Mouse (Mus musculus) E14TG2a.4 (cell line): ENCODE measurements around the gene Krt86.
A peak's percentile ranks its signal among the peaks of the same experiment; 100 is the strongest.

Experiments
- H3K27me3 ChIP-seq: 2 replicates; pipeline ENCODE4 v1.6.1; 2014; ENCODE audit warnings: low read length, control low read depth; ENCODE audit not compliant: insufficient read depth
- H3K36me3 ChIP-seq: 2 replicates; pipeline ENCODE4 v1.6.1; 2014; ENCODE audit warnings: low read length, control low read depth; ENCODE audit not compliant: insufficient read depth
- H3K4me1 ChIP-seq: replicated peaks from 2 replicates; pipeline ENCODE4 v1.6.1; 2014; ENCODE audit warnings: low read depth, low read length, control low read depth
- H3K4me3 ChIP-seq: replicated peaks from 2 replicates; pipeline ENCODE4 v1.5.1; 2014; ENCODE audit warnings: mild to moderate bottlenecking, low read length
- H3K9me3 ChIP-seq: 2 replicates; pipeline ENCODE4 v1.6.1; 2014; ENCODE audit warnings: low read length, control low read depth
- CTCF ChIP-seq: conservative IDR thresholded peaks from 2 replicates; pipeline ENCODE4 v1.5.1; 2014; ENCODE audit warnings: low read length
- NANOG ChIP-seq: IDR thresholded peaks from 2 replicates; pipeline ENCODE4 v1.6.1; 2014; ENCODE audit warnings: borderline replicate concordance, low read length, mixed read lengths
- POU5F1 ChIP-seq: IDR thresholded peaks from 2 replicates; pipeline ENCODE4 v1.6.1; 2014; ENCODE audit warnings: low read length, borderline replicate concordance

The Krt86 gene

GRCm38 (mm10) chr15:101472952-101473528, at the start of gene Krt86:
Gene Krt86 (plus strand): TSS chr15:101473478.
- H3K4me3 ChIP-seq, result no peak within 1 kb of the TSS
- H3K4me1 ChIP-seq, result no peaks in the 10 kb centered on the region
- TF ChIP-seq POU5F1, result no peak
- TF ChIP-seq CTCF, result no peak

GRCm38 (mm10) chr15:101424914-101425313, 48.4 kb upstream of the Krt86 start:
- Histone ChIP-seq H3K36me3 (no peaks in the 10 kb centered on the region), H3K4me3 (no peak overlapping the region)
- no peak for TF ChIP-seq NANOG
- no peak for TF ChIP-seq POU5F1
- no peak for TF ChIP-seq CTCF

More at GRCm38 (mm10) chr15:101472952-101473528, at the start of gene Krt86:
- Histone ChIP-seq H3K36me3 (no peaks in the 10 kb centered on the region), H3K9me3 (peaks cover 26% of the 10 kb centered on the region), H3K27me3 (peaks cover 19% of the 10 kb centered on the region)

DNA sequence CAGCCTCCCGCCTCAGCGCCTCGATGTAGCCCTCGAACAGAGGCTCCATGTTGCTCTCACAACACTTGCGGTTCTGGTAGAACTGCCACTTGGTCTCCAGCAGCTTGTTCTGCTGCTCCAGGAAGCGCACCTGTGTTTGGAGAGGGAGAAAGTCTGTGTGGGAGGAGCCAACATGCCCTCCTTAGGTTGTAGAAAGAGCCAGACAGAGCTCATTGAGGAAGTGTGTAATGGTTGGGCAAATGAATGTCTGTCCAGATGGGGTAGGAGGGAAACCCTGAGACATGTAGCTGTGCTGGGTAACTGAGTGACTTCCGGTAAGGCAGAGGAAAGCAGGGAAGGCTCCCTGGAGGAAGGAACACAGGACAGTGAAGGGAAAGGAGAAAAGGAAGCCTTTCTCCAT, 36.7 kb upstream of the Krt86 start:
- TF ChIP-seq NANOG, result no peak
- no peak for TF ChIP-seq POU5F1
- TF ChIP-seq CTCF, result no peak
- Histone ChIP-seq H3K4me3 (no peak overlapping the region), H3K27me3 (peaks cover 61% of the 10 kb centered on the region), H3K9me3 (peaks cover 22% of the 10 kb centered on the region), H3K4me1 (peaks cover 5% of the 10 kb centered on the region; the same call in 1 of the 2 replicates), H3K36me3 (no peaks in the 10 kb centered on the region)

More at GRCm38 (mm10) chr15:101424914-101425313, 48.4 kb upstream of the Krt86 start:
- peaks cover 50% of the 10 kb centered on the region for H3K27me3 ChIP-seq
- H3K4me1 ChIP-seq, result peaks cover 13% of the 10 kb centered on the region
- no peaks in the 10 kb centered on the region for H3K9me3 ChIP-seq

DNA sequence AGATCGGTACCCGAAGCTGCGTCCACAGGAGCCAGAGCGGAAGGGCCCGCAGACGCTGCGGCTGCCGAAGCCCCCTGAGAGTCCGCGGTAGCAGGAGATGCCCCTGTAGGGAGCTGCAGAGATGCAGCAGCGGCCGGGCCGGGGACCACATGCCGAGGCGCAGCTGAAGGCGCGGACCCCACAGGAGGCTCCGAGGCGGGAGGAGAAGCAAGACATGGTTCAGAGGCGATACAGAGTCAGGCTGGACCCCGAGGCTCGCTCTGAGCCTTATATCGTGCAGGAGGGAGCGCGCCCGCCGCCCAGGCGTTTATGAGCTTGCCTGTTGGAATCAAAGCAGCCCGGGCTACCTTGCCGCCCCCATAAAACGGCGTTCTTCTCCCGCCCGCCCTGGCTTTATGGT, 34.7 kb upstream of the Krt86 start, which contains the start of gene Krt87:
Krt87 (minus strand) TSS at position 250 of the 400 bp plus-strand sequence.
- TF ChIP-seq POU5F1 (no peak), CTCF (no peak), NANOG (no peak)
- peaks cover 53% of the 10 kb centered on the region for H3K27me3 ChIP-seq

GRCm38 (mm10) chr15:101440837-101441236, 32.4 kb upstream of the Krt86 start:
- no peak for TF ChIP-seq NANOG
- TF ChIP-seq CTCF, result no peak
- TF ChIP-seq POU5F1, result no peak
- Histone ChIP-seq H3K4me1 (peaks cover 5% of the 10 kb centered on the region; the same call in 1 of the 2 replicates), H3K27me3 (peaks cover 43% of the 10 kb centered on the region), H3K4me3 (no peak overlapping the region), H3K9me3 (no peaks in the 10 kb centered on the region), H3K36me3 (no peaks in the 10 kb centered on the region)

More for the DNA sequence above, 34.7 kb upstream of the Krt86 start, which contains the start of gene Krt87:
- Histone ChIP-seq H3K36me3 (no peaks in the 10 kb centered on the region), H3K9me3 (peaks cover 13% of the 10 kb centered on the region), H3K4me1 (peaks cover 5% of the 10 kb centered on the region; the same call in 1 of the 2 replicates), H3K4me3 (peak within 1 kb of the TSS; percentile 65)

- no peaks in the 10 kb centered on the region for H3K36me3 ChIP-seq
- 0 out of 2 replicates have a peak overlapping the region, but pooled peaks have one; percentile 3 for H3K4me3 ChIP-seq
- no peaks in the 10 kb centered on the region for H3K27me3 ChIP-seq
- TF ChIP-seq CTCF (no peak), NANOG (no peak), POU5F1 (no peak)
- H3K4me1 ChIP-seq, result no peaks in the 10 kb centered on the region
- peaks cover 8% of the 10 kb centered on the region for H3K9me3 ChIP-seq
Observed at GRCm38 (mm10) chr15:101446572-101446971, 26.7 kb upstream of the Krt86 start.

- TF ChIP-seq NANOG (no peak), POU5F1 (no peak), CTCF (no peak)
- Histone ChIP-seq H3K4me3 (0 out of 2 replicates have a peak within 1 kb of the TSS, but pooled peaks have one; percentile 3), H3K9me3 (peaks cover 13% of the 10 kb centered on the region), H3K4me1 (no peaks in the 10 kb centered on the region), H3K27me3 (no peaks in the 10 kb centered on the region), H3K36me3 (no peaks in the 10 kb centered on the region)
Observed at GRCm38 (mm10) chr15:101447444-101447843, 25.8 kb upstream of the Krt86 start, which contains the start of gene Krt88. Gene Krt88 (plus strand): TSS chr15:101447744.

GRCm38 (mm10) chr15:101453093-101453736, 20.1 kb upstream of the Krt86 start:
- TF ChIP-seq NANOG (no peak), CTCF (peak; percentile 42)
- no peaks in the 10 kb centered on the region for H3K27me3 ChIP-seq
- H3K4me3 ChIP-seq, result no peak overlapping the region
- H3K9me3 ChIP-seq, result peaks cover 28% of the 10 kb centered on the region
- H3K4me1 ChIP-seq, result no peaks in the 10 kb centered on the region
- no peaks in the 10 kb centered on the region for H3K36me3 ChIP-seq
